Mouse (Mus musculus) heart, postnatal 36 days (tissue): ENCODE results near the gene Anapc4. TPM values are rescaled to one million over a fixed set of nuclear protein-coding genes. Genes with fewer than 3 reads are reported as not detected.

ENCODE experiments used
- DNase-seq, 2 experiments: peaks; one replicate each; pipeline ENCODE4 v3.0.0; 2021 to 2022
- intact Hi-C: fragments of 180-260 bp; cut with DNase I; formaldehyde crosslinking; loops from one replicate; pipeline ENCODE4 v1.15.1; 2025
- total RNA-seq, 2 experiments: library from RNA; stranded (reverse); gene quantifications; 2 replicates each; pipeline ENCODE4 v1.2.3; 2021

Gene Anapc4
- total RNA-seq, 2 experiments from 2014 or later: 42.2 to 44.1 TPM

GRCm38 (mm10) chr5:52866361-52867155 lies 32.7 kb downstream of the Anapc4 start:
- DNase-seq: no peak
- intact Hi-C loops: no loop called here

DNA sequence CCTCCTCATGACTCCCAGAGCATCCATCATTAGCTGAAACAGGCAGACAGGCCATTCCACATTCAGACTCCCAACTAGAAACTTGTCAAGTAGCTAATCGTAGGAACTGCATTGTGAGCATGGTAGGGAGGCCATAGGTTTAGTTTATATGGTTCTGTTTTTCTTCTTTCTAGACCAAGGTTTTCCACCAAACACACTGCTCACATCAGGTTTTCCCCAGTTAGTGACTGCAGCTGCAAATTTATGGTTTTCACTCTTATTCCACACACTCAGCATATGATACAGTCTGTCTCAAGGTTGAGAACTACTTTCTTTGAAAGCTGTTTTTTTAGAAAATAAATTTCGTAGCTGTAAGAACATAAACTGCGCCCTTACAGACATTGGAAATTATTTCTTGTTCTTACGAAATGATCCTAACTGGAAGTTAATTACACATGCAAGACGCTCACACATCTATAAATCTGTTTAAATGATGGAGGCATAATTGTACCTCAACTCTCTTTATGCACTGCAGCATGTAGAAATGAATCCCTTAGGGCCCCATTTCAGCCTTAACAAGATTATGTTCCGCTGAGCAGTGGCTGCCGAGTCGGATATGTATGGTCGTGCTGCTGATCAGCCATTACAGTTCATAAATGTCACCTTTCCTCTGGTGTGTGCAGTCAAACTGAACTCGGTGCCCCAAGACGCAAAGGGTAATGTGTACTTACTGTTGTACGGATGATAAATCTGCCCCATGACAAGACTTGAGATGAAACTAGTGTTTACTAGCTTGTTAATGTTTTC lies 35.3 kb downstream of the Anapc4 start:
- no peak for DNase-seq
- intact Hi-C loops: no loop called here

DNA sequence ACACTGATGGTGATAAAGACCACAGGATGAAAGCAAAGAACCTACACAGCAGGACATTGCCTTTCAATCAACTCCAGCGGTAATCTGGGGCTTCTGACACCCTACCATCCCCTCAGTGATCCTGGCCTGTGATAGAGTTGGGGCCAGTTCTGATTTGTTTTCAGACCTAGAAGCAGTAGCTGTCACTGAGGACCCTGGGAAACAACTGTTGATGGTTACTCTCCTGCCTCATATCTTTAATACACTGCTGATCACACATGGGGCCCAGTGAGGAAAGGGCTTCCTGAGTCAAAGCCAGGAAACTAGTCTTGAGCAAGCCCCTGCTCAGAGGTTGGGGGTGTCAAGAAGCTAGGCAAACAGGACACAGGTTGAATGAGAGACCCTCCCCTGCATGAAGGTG lies 37.6 kb downstream of the Anapc4 start:
- DNase-seq: no peak
- intact Hi-C loops: no loop called here

GRCm38 (mm10) chr5:52871986-52872385 lies 38.2 kb downstream of the Anapc4 start:
- intact Hi-C loops: no loop called here
- no peak for DNase-seq

GRCm38 (mm10) chr5:52878847-52879246 lies 45.0 kb downstream of the Anapc4 start:
- DNase-seq: peak; percentile 37 to 57
- intact Hi-C loops: loop anchor here (1.0 kb wide), 1 partner anchor 244 kb away; no protein-coding TSS in a partner anchor

DNA sequence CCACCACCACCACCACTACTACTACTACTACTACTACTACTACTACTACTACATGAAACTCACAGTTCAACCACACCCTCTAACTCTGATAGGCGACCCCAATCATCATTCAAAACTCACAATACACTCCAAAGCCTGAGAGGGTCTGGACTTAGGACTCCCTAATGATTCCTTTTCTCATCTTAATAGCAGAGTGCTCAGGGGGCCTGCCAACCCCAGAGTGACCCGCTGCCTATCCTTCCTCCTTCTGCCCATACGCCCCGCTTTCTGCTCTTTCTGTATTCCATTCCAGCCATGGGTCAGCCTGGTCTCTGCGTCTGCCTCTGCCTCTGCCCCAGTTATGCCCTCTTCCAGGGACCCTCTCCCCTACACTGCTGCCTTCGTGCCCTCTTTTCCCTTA lies 46.1 kb downstream of the Anapc4 start:
- intact Hi-C loops: loop anchor here (1.0 to 10.0 kb wide), 2 partner anchors 243 to 375 kb away; no protein-coding TSS in a partner anchor

DNA sequence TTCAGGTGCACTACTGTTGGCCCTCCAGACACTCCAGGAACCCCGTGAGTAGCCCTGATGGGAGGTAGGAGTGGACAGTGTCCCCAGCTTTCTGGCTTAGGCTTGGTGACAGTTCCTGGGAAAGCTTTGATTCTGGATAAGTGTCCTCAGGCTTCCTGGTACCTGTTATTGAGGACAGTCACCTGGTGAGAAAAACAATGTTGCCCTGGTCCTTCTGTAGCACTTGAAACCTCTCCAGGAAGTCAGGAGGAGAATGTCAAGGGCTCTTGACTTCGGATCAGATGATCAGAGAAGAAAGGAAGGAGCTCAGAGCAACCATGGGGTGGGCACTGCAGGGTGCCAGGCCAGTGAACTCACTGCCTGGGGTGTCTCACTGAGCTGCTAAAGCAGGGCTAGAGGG lies 48.6 kb downstream of the Anapc4 start:
- no peak for DNase-seq
- intact Hi-C loops: loop anchor here (10.0 kb wide), 1 partner anchor 372 kb away; no protein-coding TSS in a partner anchor

More for the DNA sequence above, 46.1 kb downstream of the Anapc4 start:
- DNase-seq: no peak

DNA sequence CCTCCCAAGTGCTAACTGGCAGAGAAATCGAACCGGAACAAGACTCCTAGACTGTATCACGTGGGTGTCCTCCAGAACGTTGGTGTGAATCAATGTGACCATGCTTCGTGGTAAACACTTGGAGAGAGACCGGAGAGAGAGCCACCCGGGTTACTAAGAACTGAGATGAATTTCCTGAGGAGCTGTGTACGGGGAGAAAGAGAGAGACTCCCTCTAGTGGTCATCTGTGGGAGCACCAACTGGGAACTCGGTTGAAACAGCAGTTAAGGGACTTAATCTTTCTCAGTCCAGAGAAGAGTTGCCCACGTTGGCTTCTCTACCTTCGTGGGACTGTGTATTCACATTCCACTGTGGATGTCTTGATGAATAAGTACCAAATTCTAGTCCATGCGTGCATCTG lies 53.3 kb downstream of the Anapc4 start:
- intact Hi-C loops: loop anchor here (10.0 kb wide), 1 partner anchor 368 kb away; no protein-coding TSS in a partner anchor
- DNase-seq: peak; percentile 30 to 41

- intact Hi-C loops: loop anchor here (10.0 kb wide), 1 partner anchor 365 kb away; no protein-coding TSS in a partner anchor
- DNase-seq: no peak
Measured at GRCm38 (mm10) chr5:52889919-52890318, 56.1 kb downstream of the Anapc4 start.

DNA sequence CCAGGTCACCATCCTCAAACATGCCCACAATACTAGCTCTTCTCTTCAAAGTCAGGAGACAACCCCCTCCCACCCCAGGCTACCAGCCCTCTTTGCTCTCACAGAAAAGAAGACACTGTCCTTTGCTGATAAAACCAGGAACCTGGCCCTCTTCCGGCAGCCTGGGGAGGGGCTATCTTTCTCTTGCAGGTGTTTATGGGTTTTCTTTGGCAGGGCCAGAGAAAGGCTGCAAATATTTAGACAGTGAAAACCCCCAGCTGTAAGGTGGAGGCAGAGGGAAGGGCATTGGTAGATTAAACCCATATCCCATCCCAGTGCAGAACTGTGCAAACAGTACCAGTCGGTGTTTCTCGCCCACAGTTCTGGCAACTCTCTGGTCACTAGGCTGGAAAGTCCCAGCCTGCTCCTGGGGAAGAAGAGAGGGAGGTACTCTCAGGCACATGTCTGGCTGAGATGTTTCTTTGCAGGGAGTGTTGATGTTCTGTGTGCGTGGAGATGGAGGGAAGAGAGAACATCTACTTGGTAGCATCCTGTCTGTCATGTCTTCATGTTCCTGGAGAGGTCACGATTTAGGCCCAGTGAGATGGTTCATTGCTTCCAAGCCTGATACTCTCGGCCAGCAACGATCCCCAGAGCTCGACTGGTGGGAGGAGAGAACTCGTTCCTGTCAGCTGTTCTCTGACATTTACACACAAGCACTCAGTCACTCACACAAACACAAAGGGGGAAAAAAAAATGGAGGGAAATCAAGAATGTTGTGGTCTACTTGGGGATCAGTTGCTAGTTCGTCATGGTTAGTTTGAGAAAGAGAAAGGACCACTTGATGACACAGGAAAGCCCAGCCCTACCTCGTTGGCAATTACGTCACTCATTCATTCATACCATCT lies 58.4 kb downstream of the Anapc4 start:
- intact Hi-C loops: no loop called here
- no peak for DNase-seq

DNA sequence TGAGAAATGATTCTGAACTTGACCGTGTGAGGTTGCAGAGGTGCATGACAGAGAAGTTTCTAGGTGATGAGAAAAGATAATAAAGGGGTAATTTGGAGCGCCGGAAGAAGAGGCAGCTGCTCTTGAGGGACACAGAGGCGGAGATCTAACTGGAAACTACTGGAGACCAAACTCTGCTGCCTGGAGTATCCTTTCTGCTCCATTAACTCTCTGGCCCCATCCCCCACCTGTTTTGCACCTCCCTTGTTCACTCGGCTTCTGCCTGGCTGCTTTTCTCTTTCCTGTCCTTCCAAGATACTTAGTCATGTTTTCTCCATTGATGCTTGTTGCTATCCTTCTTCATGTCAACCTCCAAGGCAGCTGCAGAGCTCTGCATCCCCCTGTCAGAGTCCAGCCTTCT lies 60.1 kb downstream of the Anapc4 start:
- DNase-seq: no peak
- intact Hi-C loops: no loop called here

GRCm38 (mm10) chr5:52904246-52904645 lies 70.4 kb downstream of the Anapc4 start:
- no peak for DNase-seq
- intact Hi-C loops: no loop called here

GRCm38 (mm10) chr5:52904671-52905070 lies 70.9 kb downstream of the Anapc4 start:
- intact Hi-C loops: no loop called here
- no peak for DNase-seq

DNA sequence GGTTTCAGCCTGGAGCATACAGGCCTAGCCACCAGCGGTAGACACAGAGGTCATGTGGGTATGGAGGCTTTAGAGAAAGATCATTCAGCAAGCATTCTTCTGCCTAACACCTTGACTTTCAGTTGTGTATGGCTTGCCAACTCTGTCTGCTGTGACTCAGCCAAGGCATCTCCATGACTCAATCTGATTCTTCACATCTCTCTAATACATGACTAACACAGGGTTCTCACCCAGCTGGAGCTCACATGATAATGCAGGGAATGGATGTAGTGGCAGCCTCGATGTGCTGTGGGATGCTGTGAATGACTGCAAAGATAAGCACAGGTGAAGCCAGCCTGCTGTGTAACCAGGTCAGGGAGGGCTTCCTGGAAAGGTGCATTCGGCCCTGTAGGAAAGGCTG lies 74.4 kb downstream of the Anapc4 start:
- no peak for DNase-seq
- intact Hi-C loops: no loop called here

DNA sequence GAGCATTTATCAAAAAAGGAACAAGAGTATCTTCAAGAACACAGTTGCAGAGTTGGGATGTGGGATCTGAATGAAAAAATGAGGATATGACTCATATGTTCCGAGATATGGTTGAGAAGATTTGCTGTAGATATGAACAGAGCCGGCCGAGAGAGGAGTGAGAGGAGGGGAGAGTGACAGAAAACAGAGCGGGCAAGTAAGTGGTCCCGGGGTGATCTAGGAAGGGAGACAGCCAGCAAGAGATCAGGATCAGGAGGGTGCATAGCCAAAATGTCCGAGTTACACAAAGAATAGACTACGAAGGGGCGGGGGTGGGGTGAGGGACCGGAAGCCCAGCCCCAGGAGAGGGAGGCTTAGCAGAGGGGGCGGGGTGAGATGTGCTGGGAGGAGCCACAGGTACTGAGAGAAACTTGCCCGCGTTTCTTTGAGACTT lies 76.4 kb downstream of the Anapc4 start:
- intact Hi-C loops: no loop called here
- DNase-seq: peak; percentile 6 to 10

DNA sequence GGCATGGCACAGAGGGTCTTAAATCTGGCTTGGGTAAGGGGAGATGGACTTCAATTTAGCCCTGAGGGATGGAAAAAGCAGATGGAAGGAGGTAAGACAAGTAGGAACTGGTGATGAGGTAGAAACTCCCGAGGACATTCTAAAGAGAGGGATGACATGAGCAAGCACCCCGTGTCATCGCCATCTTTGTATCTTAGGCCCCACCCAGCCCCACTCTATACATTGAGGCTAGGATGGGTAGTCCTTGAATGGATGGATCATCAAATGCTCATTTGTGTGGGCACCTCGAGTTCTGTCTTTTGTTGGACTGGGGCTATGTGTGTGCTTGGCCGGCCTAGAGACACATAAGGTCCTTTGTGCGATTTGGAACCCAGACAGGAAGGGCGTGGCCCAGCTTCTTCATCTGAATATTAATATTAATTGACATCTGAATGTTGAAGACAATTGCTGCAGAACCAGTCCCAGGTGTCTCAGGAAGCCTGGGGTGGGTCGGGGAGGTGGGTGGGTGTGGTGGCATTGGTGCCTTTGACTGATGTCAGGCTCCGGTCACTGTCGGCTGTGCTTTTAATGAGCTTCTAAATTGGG lies 77.6 kb downstream of the Anapc4 start:
- DNase-seq: no peak
- intact Hi-C loops: no loop called here

DNA sequence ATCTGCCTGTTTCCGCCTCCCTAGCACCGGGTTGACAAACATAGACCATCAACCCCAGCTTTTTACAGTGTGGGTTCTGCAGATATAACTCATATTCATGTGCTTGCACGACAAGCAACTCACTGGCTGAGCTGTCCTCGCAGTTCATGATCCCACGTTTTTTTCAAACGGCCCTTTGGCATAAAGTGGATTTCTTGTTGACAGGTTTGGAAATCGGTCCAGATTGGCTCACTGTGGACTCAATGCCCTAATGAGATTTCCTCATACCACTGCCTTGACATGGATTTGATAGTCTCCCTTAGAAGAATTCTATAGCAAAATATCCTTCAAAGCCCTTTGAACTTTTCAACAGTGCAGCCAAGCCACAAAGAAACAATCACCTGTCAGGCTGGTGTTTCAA lies 79.9 kb downstream of the Anapc4 start:
- intact Hi-C loops: no loop called here
- DNase-seq: no peak

DNA sequence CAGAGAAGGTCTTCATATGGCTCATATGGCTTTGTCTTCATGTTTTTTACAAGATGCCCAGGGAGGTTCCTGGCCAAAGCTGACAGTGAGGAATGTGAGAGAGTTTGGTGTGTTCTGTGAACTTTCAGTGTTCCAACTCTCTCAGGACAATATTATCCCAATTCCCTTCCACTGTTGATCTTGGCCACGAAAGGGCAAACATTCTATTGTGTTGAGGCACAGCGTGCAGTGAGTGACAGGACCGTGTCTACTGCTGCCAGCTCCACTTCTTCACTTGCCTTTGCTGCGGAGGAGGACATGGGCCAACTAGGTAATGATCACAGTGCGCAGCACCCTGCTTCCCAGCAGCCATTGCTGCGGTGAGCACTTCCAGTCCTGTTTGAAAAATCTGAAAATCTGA lies 82.4 kb downstream of the Anapc4 start:
- DNase-seq: no peak
- intact Hi-C loops: no loop called here
